Mouse (Mus musculus): ENCODE measurements around the gene Gpnmb.
A peak's percentile ranks its signal among the peaks of the same experiment; 100 is the strongest.

The Gpnmb gene

DNA sequence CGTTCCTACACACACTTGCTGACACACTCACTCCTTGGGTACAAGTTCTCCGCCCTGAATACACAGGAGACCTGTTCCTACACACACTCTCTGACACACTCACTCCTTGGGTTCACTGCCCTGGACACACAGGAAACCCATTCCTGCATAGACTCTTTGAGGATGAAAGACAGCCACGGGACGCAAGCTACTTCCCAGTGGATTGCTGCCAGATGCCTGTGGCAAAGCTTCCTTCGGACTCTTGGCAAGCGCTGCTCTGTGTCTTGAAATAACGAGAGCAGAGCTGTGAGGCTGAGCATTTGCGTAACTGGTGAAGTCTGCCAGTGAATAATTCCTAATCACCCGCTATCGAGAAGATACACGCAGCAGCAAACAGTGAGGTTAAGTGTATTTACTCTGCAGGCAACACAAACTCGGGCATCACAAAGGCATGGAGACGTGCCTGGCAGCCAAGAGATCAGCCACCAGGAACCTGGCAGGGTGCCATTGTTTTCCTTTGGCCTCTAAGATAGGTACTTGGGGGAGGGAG lies 60.7 kb downstream of the Gpnmb start:
- DNase-seq (ENCODE audit: low spot score in 2 of 2) = peak; percentile 56 to 74

- no peak for DNase-seq (ENCODE audit: low spot score in 2 of 2)
Measured at GRCm38 (mm10) chr6:49097596-49098110, 61.3 kb downstream of the Gpnmb start.

- DNase-seq (ENCODE audit: low spot score in 2 of 2) = no peak
Measured at GRCm38 (mm10) chr6:49099086-49099485, 62.7 kb downstream of the Gpnmb start.

- no peak for DNase-seq (ENCODE audit: low spot score in 2 of 2)
Measured at GRCm38 (mm10) chr6:49106746-49107500, 70.6 kb downstream of the Gpnmb start.

DNA sequence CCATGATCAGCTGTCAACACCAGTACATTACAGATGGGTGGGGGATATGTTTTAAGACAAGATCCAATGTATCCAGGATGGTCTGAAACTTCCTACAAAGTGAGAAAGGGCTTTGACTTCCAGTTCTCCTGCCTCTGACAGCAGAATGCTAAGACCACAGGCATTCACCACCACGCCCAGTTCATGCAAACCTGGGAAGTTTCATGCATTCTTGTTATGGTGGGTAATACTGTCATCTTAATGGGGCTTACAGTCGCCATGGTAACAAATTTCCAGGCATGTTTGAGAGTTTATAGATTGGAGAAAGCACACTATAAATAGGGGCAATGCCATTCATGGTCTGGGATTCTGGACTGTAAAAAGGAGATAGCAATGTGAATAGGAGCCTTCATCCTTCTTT lies 72.8 kb downstream of the Gpnmb start:
- DNase-seq (ENCODE audit: low spot score in 2 of 2) = no peak

- no peak for DNase-seq (ENCODE audit: low spot score in 2 of 2)
Measured at GRCm38 (mm10) chr6:49113895-49114294, 77.5 kb downstream of the Gpnmb start.

- no peak for DNase-seq (ENCODE audit: low spot score in 2 of 2)
Measured at GRCm38 (mm10) chr6:49114457-49114856, 78.1 kb downstream of the Gpnmb start.

DNA sequence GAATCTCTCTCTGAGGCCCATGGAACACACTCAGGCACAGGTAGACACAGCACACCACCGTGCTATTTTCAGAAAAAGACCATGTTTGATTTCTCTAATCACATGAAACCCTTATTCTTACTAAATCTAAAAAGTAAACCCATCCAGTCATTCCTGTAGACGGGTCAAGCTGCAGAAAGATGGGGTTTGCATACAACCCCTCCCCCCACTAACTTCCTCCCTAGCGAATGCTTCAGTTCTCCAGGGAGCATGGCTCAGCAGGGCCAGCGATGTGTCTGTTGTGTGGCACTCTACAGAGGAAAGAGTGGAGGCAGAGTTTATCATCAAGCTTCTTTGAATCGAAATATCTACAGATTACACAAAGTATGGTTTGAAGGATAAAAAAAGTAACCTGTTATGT lies 79.2 kb downstream of the Gpnmb start:
- DNase-seq (ENCODE audit: low spot score in 2 of 2) = no peak

DNA sequence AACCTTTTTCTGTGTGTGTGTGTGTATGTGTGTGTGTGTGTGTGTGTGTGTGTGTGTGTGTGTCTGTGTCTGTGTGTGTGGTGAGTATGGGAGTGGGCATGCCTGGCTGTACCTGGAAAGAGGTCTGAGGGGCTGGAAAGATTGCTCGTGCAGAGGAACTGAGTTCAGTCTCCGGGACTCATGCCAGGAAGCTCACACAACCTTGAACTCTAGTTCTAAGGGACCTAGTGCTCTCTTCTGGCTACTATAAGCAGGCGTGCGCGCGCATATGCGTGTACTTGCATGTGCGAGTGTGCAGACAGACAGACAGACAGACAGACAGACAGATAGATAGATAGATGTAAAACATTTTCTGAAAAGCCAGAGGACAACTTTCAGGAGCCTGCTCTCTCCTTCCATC lies 79.9 kb downstream of the Gpnmb start:
- DNase-seq (ENCODE audit: low spot score in 2 of 2) = no peak

DNA sequence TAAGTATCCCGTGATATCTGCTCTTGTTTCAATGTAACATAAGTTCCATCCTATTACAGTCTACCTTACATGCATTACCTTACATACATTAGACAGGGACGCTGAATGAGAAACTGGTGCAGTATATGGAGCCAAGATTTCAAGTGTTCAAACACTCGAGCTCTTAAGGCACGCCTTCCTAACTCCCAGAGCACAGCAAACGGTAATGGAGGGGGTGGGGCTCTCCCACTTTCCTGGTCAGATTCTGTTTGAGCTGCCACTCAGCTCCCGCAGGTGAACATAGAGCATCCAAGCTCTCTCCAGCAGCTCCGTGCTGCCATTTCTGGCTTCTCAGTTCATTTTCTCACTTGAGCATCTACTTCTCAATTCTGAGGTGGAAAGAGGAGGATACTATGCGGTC lies 82.1 kb downstream of the Gpnmb start:
- DNase-seq (ENCODE audit: low spot score in 2 of 2) = no peak

GRCm38 (mm10) chr6:49119462-49120135 lies 83.3 kb downstream of the Gpnmb start:
- no peak for DNase-seq (ENCODE audit: low spot score in 2 of 2)

GRCm38 (mm10) chr6:49120370-49120769 lies 84.0 kb downstream of the Gpnmb start:
- no peak for DNase-seq (ENCODE audit: low spot score in 2 of 2)

Data from right cerebral cortex, postnatal 36 days (tissue).